Mouse (Mus musculus) stomach, embryonic 15.5 days (tissue): ENCODE measurements around the gene Rnase1. TPM values are rescaled to one million over a fixed set of nuclear protein-coding genes. Genes with fewer than 3 reads are reported as not detected.
"Not testable (repeated sequence)": the region's sequence is repeated elsewhere in the genome, so short reads cannot be mapped to it uniquely, and the experiment has no call there.

Source experiments
- ATAC-seq: fragments of 200-750 bp; cut with Nextera tagmentation; 2 replicates; pipeline ENCODE4 v1.8.0; 2017; ENCODE audit warnings: low read depth, moderate number of reproducible peaks, moderate TSS enrichment; ENCODE audit not compliant: insufficient read depth, low FRiP score
- H3K27ac ChIP-seq: fragments of 300-500 bp; sonication (generic); 2 replicates; pipeline ENCODE4 v1.5.1; 2015; ENCODE audit warnings: mild to moderate bottlenecking, inconsistent platforms
- H3K27me3 ChIP-seq: fragments of 300-500 bp; sonication (generic); replicated peaks from 2 replicates; pipeline ENCODE4 v1.6.1; 2015; ENCODE audit warnings: inconsistent platforms
- H3K36me3 ChIP-seq: fragments of 300-500 bp; sonication (generic); 2 replicates; pipeline ENCODE4 v1.6.1; 2015; ENCODE audit warnings: inconsistent platforms
- H3K4me1 ChIP-seq: fragments of 300-500 bp; sonication (generic); 2 replicates; pipeline ENCODE4 v1.6.1; 2015; ENCODE audit warnings: inconsistent platforms
- H3K4me2 ChIP-seq: fragments of 300-500 bp; sonication (generic); 2 replicates; pipeline ENCODE4 v1.6.1; 2015; ENCODE audit warnings: mild to moderate bottlenecking, inconsistent platforms
- H3K4me3 ChIP-seq: fragments of 300-500 bp; sonication (generic); replicated peaks from 2 replicates; pipeline ENCODE4 v1.5.1; 2015; ENCODE audit warnings: inconsistent platforms
- H3K9ac ChIP-seq: fragments of 300-500 bp; sonication (generic); 2 replicates; pipeline ENCODE4 v1.6.1; 2015; ENCODE audit warnings: inconsistent platforms
- H3K9me3 ChIP-seq: fragments of 300-500 bp; sonication (generic); 2 replicates; pipeline ENCODE4 v1.6.1; 2016; ENCODE audit warnings: inconsistent platforms
- WGBS: fragments of 180-500 bp; shearing (Covaris S2); methylation state at CpG from one replicate; pipeline ENCODE4 v1.1.7; 2015; 5-methylcytosine and 5-hydroxymethylcytosine counted together
- polyA plus RNA-seq: library from polyadenylated mRNA; unstranded; fragments of >200 nt; fragmentation: Nextera tagmentation; extraction: Ambion mirVana; gene quantifications from 2 replicates; pipeline ENCODE4 v1.2.1, GENCODE M21; 2015

Gene Rnase1
- 57.6 and 62.8 TPM in 2 replicates for polyA plus RNA-seq

GRCm38 (mm10) chr14:51146685-51147084 is at the start of gene Rnase1:
TSS of gene Rnase1 (minus strand) at chr14:51146785.
- Histone ChIP-seq H3K4me2 (no peak within 1 kb of the TSS), H3K9ac (no peak within 1 kb of the TSS), H3K9me3 (no peaks in the 10 kb centered on the region), H3K36me3 (no peaks in the 10 kb centered on the region), H3K27ac (peak within 1 kb of the TSS; percentile 28; the same call in 1 of the 2 replicates), H3K4me1 (no peaks in the 10 kb centered on the region), H3K27me3 (no peaks in the 10 kb centered on the region), H3K4me3 (no peak within 1 kb of the TSS)
- ATAC-seq, result no peak
- 61% methylated on average over 2 of the region's 2 CpGs for WGBS

GRCm38 (mm10) chr14:51195681-51196080 is 49.1 kb upstream of the Rnase1 start:
- Histone ChIP-seq H3K9ac (no peak overlapping the region), H3K9me3 (no peaks in the 10 kb centered on the region), H3K36me3 (no peaks in the 10 kb centered on the region), H3K27me3 (no peaks in the 10 kb centered on the region), H3K4me2 (no peak overlapping the region), H3K27ac (no peak overlapping the region), H3K4me1 (no peaks in the 10 kb centered on the region), H3K4me3 (no peak overlapping the region)
- WGBS, result 87% methylated on average over 4 of the region's 4 CpGs
- no peak for ATAC-seq

- not testable (repeated sequence) for ATAC-seq, H3K4me2 ChIP-seq, H3K27ac ChIP-seq, H3K4me1 ChIP-seq, H3K27me3 ChIP-seq, H3K4me3 ChIP-seq, H3K9ac ChIP-seq, H3K36me3 ChIP-seq, H3K9me3 ChIP-seq
- 80% methylated on average over 2 of the region's 2 CpGs for WGBS
These were observed 34.5 kb upstream of the Rnase1 start for GRCm38 (mm10) chr14:51181051-51181450.

GRCm38 (mm10) chr14:51173843-51174242 is 27.3 kb upstream of the Rnase1 start:
- H3K4me2 ChIP-seq, result no peak overlapping the region
- no peaks in the 10 kb centered on the region for H3K27me3 ChIP-seq
- no peak overlapping the region for H3K9ac ChIP-seq
- no peak overlapping the region for H3K4me3 ChIP-seq
- H3K4me1 ChIP-seq, result no peaks in the 10 kb centered on the region
- H3K9me3 ChIP-seq, result no peaks in the 10 kb centered on the region
- no peak overlapping the region for H3K27ac ChIP-seq
- H3K36me3 ChIP-seq, result no peaks in the 10 kb centered on the region
- no peak for ATAC-seq
- WGBS, result 74% methylated on average over 4 of the region's 4 CpGs

GRCm38 (mm10) chr14:51172947-51173346 is 26.4 kb upstream of the Rnase1 start:
- not testable (repeated sequence) for H3K4me3 ChIP-seq, ATAC-seq, H3K36me3 ChIP-seq, H3K27me3 ChIP-seq, H3K4me1 ChIP-seq, H3K27ac ChIP-seq, H3K9ac ChIP-seq, H3K9me3 ChIP-seq, H3K4me2 ChIP-seq
- WGBS, result 51% methylated on average over 4 of the region's 4 CpGs

GRCm38 (mm10) chr14:51172095-51172865 is 25.7 kb upstream of the Rnase1 start:
- not testable (repeated sequence) for H3K9ac ChIP-seq, H3K4me3 ChIP-seq, H3K27me3 ChIP-seq, H3K9me3 ChIP-seq, H3K27ac ChIP-seq, H3K36me3 ChIP-seq, H3K4me2 ChIP-seq, H3K4me1 ChIP-seq
- 29% methylated on average over 9 of the region's 9 CpGs for WGBS
- 0 out of 2 replicates have a peak, but pooled peaks have one; percentile 22 for ATAC-seq

GRCm38 (mm10) chr14:51166068-51166467 is 19.5 kb upstream of the Rnase1 start:
- Histone ChIP-seq H3K4me3 (no peak overlapping the region), H3K27me3 (no peaks in the 10 kb centered on the region), H3K4me1 (no peaks in the 10 kb centered on the region), H3K9ac (no peak overlapping the region), H3K27ac (no peak overlapping the region), H3K9me3 (no peaks in the 10 kb centered on the region), H3K4me2 (no peak overlapping the region), H3K36me3 (no peaks in the 10 kb centered on the region)
- no peak for ATAC-seq

GRCm38 (mm10) chr14:51165435-51165834 is 18.9 kb upstream of the Rnase1 start:
- Histone ChIP-seq H3K9me3 (no peaks in the 10 kb centered on the region), H3K4me1 (no peaks in the 10 kb centered on the region), H3K36me3 (no peaks in the 10 kb centered on the region), H3K27ac (no peak overlapping the region), H3K4me3 (no peak overlapping the region), H3K4me2 (no peak overlapping the region), H3K27me3 (no peaks in the 10 kb centered on the region), H3K9ac (no peak overlapping the region)
- 86% methylated on average over 1 of the region's 1 CpGs for WGBS
- ATAC-seq, result no peak; the same call in 1 of the 2 replicates

GRCm38 (mm10) chr14:51163323-51163722 is 16.7 kb upstream of the Rnase1 start:
- WGBS, result 80% methylated on average over 6 of the region's 6 CpGs

GRCm38 (mm10) chr14:51161976-51162375 is 15.4 kb upstream of the Rnase1 start, which contains the start of gene Rnase2b:
TSS of gene Rnase2b (plus strand) at chr14:51162260.
- H3K27ac ChIP-seq, H3K4me2 ChIP-seq, H3K4me1 ChIP-seq, ATAC-seq, H3K27me3 ChIP-seq, H3K9me3 ChIP-seq, H3K4me3 ChIP-seq, H3K9ac ChIP-seq, H3K36me3 ChIP-seq: not testable (repeated sequence)
- 87% methylated on average over 3 of the region's 3 CpGs for WGBS

More at GRCm38 (mm10) chr14:51163323-51163722, 16.7 kb upstream of the Rnase1 start:
- not testable (repeated sequence) for H3K36me3 ChIP-seq, H3K27me3 ChIP-seq, H3K9ac ChIP-seq, H3K4me2 ChIP-seq, H3K4me1 ChIP-seq, ATAC-seq, H3K4me3 ChIP-seq, H3K9me3 ChIP-seq, H3K27ac ChIP-seq

GRCm38 (mm10) chr14:51157072-51157471 is 10.5 kb upstream of the Rnase1 start:
- no peak overlapping the region for H3K27ac ChIP-seq
- no peaks in the 10 kb centered on the region for H3K27me3 ChIP-seq
- no peaks in the 10 kb centered on the region for H3K36me3 ChIP-seq
- no peak for ATAC-seq
- H3K9me3 ChIP-seq, result no peaks in the 10 kb centered on the region
- no peak overlapping the region for H3K9ac ChIP-seq
- no peak overlapping the region for H3K4me3 ChIP-seq
- WGBS, result 87% methylated on average over 1 of the region's 1 CpGs
- H3K4me2 ChIP-seq, result no peak overlapping the region
- no peaks in the 10 kb centered on the region for H3K4me1 ChIP-seq

GRCm38 (mm10) chr14:51156736-51157068 is 10.1 kb upstream of the Rnase1 start:
- H3K27ac ChIP-seq, result no peak overlapping the region
- no peak overlapping the region for H3K4me2 ChIP-seq
- no peaks in the 10 kb centered on the region for H3K9me3 ChIP-seq
- H3K27me3 ChIP-seq, result no peaks in the 10 kb centered on the region
- 46% methylated on average over 4 of the region's 4 CpGs for WGBS
- H3K4me3 ChIP-seq, result no peak overlapping the region
- H3K36me3 ChIP-seq, result no peaks in the 10 kb centered on the region
- H3K4me1 ChIP-seq, result no peaks in the 10 kb centered on the region
- no peak overlapping the region for H3K9ac ChIP-seq
- no peak for ATAC-seq
